Mouse (Mus musculus): ENCODE data around the gene Kcnk1.

- TF ChIP-seq ZNF384 (IDR thresholded peaks at IDR 0.05; ENCODE audit: low read depth, low read length) (no peak), ZC3H11A (IDR thresholded peaks at IDR 0.05; ENCODE audit: borderline replicate concordance, low read depth, low read length) (no peak)
Observed at GRCm38 (mm10) chr8:125961790-125962189, 33.2 kb upstream of the Kcnk1 start.
